ENCODE assay signal across 11 mouse cellular contexts in genomic region chr13:78206891-78207430, GRCm38 (mm10). TPM values are rescaled to one million over a fixed set of nuclear protein-coding genes. Genes with fewer than 3 reads are reported as not detected.
A peak's percentile ranks its signal among the peaks of the same experiment; 100 is the strongest.
DNase-seq lines count a peak whose midpoint lies in the region; ATAC-seq lines count a peak whose summit lies in the region.
"Had no signal": no experiment of that assay in that cellular context is flagged by ENCODE, and none has a peak within 500 bp of the region (broad histone marks: within the 10 kb centered on the region; RNA-seq: fewer than 3 reads in every experiment).

No protein-coding gene starts in this region.

- no peaks in the 10 kb centered on the region for H3K9me3 ChIP-seq in forebrain, embryonic 14.5 days (replicated peaks; ENCODE audit: control insufficient read depth, low read length)
- no peaks in the 10 kb centered on the region for H3K9me3 ChIP-seq in midbrain, embryonic 15.5 days

- peak overlapping the region; percentile 63 for H3K27ac ChIP-seq in forebrain, embryonic 14.5 days (ENCODE audit: low read depth, low read length)
- H3K27ac ChIP-seq in midbrain, embryonic 15.5 days = peak overlapping the region; percentile 49

- no peaks in the 10 kb centered on the region; the same call in 1 of the 2 replicates for H3K27me3 ChIP-seq in forebrain, embryonic 14.5 days (replicated peaks; ENCODE audit: control insufficient read depth, insufficient read depth, low read length)
- H3K27me3 ChIP-seq in midbrain, embryonic 15.5 days (replicated peaks) = 0 out of 2 replicates have a peak, but pooled peaks cover 4% of the 10 kb centered on the region

- DNase-seq in heart, adult 11 months = peak; percentile 37
- no peak for DNase-seq in heart, postnatal 36 days
- peak; percentile 59 for DNase-seq in NIH3T3 (ENCODE audit: low read depth)
- peak; percentile 48 for DNase-seq in forebrain, embryonic 14.5 days (ENCODE audit: low spot score)
- DNase-seq in B cell, adult 2 months = no peak
- DNase-seq in lung, postnatal 25 days (ENCODE audit: low spot score) = no peak
- DNase-seq: heart, adult 18-20 months; kidney, postnatal 4 days; liver had no signal

- no peak for ATAC-seq in forebrain, embryonic 14.5 days
- ATAC-seq in midbrain, embryonic 15.5 days (replicated peaks) = no peak
- ATAC-seq in frontal cortex, adult (ENCODE audit: low TSS enrichment) = no peak

- 15% methylated on average over 7 of the region's 7 CpGs for WGBS in forebrain, embryonic 14.5 days
- WGBS in midbrain, embryonic 15.5 days = 20% methylated on average over 7 of the region's 7 CpGs

- peak overlapping the region; percentile 81 for H3K4me2 ChIP-seq in forebrain, embryonic 14.5 days (ENCODE audit: low read length)
- H3K4me2 ChIP-seq in midbrain, embryonic 15.5 days = peak overlapping the region; percentile 81

- H3K9ac ChIP-seq in forebrain, embryonic 14.5 days (ENCODE audit: low read length) = peak overlapping the region; percentile 73
- no peak overlapping the region for H3K9ac ChIP-seq in midbrain, embryonic 15.5 days

- intact Hi-C loops in heart, postnatal 36 days (cut with DNase I) = loop anchor here (10.0 kb wide), 3 partner anchors 438 to 1078 kb away; partner anchors contain the start of genes 2210408I21Rik and Slf1

- peak overlapping the region; percentile 19 for H3K4me3 ChIP-seq in forebrain, embryonic 14.5 days (ENCODE audit: low read depth, low read length)
- peak overlapping the region; percentile 15; the same call in 1 of the 2 replicates for H3K4me3 ChIP-seq in midbrain, embryonic 15.5 days

- no peaks in the 10 kb centered on the region for H3K36me3 ChIP-seq in forebrain, embryonic 14.5 days (ENCODE audit: control insufficient read depth, insufficient read depth, low read length)
- H3K36me3 ChIP-seq in midbrain, embryonic 15.5 days (replicated peaks) = no peaks in the 10 kb centered on the region

- peaks cover 34% of the 10 kb centered on the region for H3K4me1 ChIP-seq in forebrain, embryonic 14.5 days (ENCODE audit: control insufficient read depth, insufficient read depth, low read length)
- H3K4me1 ChIP-seq in midbrain, embryonic 15.5 days = peaks cover 56% of the 10 kb centered on the region

RNA-seq across cellular contexts. Expression of gene Nr2f1, which starts 7.4 kb away (rescaled TPM):
- 1 to 10 TPM; 3.8 to 4.1 TPM for total RNA-seq in heart, postnatal 36 days (2021)
- polyA plus RNA-seq in forebrain, embryonic 14.5 days (2014; fragmentation: Nextera tagmentation; extraction: Ambion mirVana) = 75.7 and 82.0 TPM in 2 replicates
- polyA plus RNA-seq in midbrain, embryonic 15.5 days (2015; fragmentation: Nextera tagmentation; extraction: Ambion mirVana) = 58.4 and 61.2 TPM in 2 replicates

Comparison
In these comparisons a context has a peak if more than half of its experiments do, and no peak if none do; other contexts are left out.
1. DNase-seq: peak in heart, adult 11 months (single experiment), NIH3T3 (single experiment) and forebrain, embryonic 14.5 days (single experiment); none in heart, postnatal 36 days (0 of 2), B cell, adult 2 months (0 of 2) and lung, postnatal 25 days (single experiment).